Mouse (Mus musculus) testis, postnatal 14 days (tissue): ENCODE results near the gene Gmppb.

Experiments
- DNase-seq: peaks from one replicate; pipeline ENCODE4 v3.0.0; 2021; ENCODE audit warnings: low spot score

The Gmppb gene

GRCm38 (mm10) chr9:108051184-108051930, 2.3 kb downstream of the Gmppb start:
- no peak for DNase-seq

- DNase-seq = no peak
These were observed 2.8 kb downstream of the Gmppb start for GRCm38 (mm10) chr9:108051931-108052220.

DNA sequence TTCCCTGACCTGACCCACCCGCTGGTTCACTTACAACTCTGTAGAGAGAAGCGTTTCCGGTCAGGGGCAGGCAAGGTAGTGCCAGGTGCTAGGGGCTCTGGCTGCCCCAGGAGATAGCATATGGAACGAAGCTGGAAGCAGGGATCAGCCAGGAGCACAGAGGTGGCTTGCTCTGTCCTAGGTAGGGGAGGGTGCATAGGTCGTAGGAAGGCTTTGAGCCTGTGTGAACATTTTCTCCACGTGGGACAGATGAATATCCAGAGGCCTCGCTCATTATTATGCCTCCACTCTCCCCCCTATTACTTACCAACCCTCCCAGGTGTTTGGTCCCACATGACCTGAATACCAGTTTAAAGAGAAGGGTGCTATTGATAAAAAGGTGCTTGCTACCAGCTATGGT, 3.4 kb downstream of the Gmppb start:
- no peak for DNase-seq

- DNase-seq = peak; percentile 83
These were observed 4.0 kb downstream of the Gmppb start, which contains the start of gene Amigo3 for GRCm38 (mm10) chr9:108052885-108053664. Amigo3 (plus strand) TSS chr9:108053159.

- peak; percentile 11 for DNase-seq
These were observed 4.7 kb downstream of the Gmppb start for GRCm38 (mm10) chr9:108053665-108054225.

GRCm38 (mm10) chr9:108054331-108055040, 5.4 kb downstream of the Gmppb start:
- peak; percentile 6 for DNase-seq

- DNase-seq = peak; percentile 3
These were observed 6.0 kb downstream of the Gmppb start for GRCm38 (mm10) chr9:108055061-108055460.

- DNase-seq = no peak
These were observed 6.7 kb downstream of the Gmppb start for GRCm38 (mm10) chr9:108055661-108056237.

DNA sequence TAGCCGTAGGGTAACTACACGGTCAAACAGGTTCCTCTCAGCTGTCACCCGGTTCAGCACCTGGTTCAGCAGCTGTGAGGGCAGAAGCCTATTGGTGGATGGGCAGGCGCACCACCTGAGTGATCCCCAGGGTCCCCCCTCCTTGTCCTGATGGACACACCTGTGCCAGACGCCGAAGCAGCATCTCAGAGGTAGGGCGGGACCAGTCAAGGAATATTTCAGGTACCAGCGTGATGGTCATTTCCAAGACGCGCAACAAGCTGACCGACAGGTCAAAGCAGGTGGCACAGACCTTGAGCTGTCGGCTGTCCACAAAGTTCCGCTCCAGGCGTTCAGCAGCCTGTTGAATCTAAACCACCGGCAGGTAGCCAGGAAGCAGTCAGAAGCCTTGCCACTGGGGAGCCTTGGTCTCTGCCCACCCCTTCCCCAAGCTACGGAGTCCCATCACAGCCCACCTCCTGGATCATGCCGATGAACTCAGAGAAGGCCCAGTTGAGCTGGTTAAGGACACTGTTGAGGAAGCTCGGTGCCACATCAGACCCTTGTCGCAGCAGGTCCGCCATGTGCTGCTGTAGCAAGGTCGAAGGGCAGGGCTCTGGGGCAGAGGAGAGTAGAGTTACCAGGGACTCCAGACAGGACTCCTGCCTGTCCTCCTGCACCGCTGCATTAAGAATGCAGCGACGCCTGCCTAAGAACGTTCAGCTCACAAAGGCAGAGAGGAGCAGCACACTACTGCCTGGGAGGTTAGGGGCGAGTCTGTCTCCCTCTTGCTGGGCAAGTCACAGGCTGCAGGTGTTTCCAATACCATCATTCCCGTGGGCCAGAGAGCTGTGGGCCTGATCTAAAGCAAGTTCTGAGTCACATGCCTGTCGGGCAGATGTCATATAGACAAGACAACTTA, 7.6 kb downstream of the Gmppb start:
- no peak for DNase-seq

GRCm38 (mm10) chr9:108057262-108057562, 8.2 kb downstream of the Gmppb start:
- no peak for DNase-seq

DNA sequence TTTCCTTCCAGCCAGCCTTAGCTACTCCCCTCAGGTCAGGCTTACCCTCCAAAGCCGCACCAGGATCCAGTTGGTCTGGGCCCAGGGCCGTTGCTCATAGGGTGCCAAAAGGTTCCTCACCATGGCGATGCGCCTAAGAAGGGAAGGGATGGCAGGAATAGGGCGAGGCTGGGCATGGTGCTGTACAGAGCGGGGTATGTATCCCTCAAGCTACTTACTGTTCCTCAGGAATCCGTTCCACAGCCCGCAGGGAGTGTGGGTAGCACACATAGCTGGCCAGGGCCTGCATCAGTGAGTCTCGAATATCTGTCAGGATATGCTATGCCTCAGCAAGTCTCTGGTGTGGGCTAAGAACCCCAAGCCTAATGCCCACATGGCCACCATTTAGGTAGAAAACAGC, 9.2 kb downstream of the Gmppb start:
- DNase-seq = no peak

GRCm38 (mm10) chr9:108062142-108062541, 13.1 kb downstream of the Gmppb start:
- DNase-seq = no peak

GRCm38 (mm10) chr9:108063361-108063760, 14.3 kb downstream of the Gmppb start:
- no peak for DNase-seq

- no peak for DNase-seq
These were observed 16.5 kb downstream of the Gmppb start for GRCm38 (mm10) chr9:108065491-108066011.

GRCm38 (mm10) chr9:108067199-108067598, 18.2 kb downstream of the Gmppb start:
- DNase-seq = no peak

GRCm38 (mm10) chr9:108067900-108068299, 18.9 kb downstream of the Gmppb start:
- peak; percentile 67 for DNase-seq

DNA sequence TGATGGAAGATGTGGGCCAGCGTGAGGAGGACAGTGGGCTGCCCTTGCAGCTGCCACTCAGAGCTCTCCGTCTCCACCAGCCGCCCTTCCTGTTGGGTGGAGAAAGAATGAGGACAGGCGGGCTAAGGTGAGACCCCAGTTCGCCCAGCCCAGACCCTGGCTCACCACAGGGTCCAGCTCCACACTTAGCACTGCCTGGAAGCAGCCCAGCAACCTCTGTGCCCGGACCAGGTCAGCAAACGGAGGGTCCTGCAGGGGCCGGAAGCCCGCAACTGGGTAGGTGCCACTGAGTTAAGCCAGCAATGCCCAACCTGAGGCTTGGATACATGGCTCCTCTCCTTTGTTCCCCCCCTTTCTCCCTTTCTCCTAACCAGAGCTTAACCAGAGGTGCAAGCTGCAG, 20.0 kb downstream of the Gmppb start:
- DNase-seq = no peak

- DNase-seq = no peak
These were observed 20.5 kb downstream of the Gmppb start for GRCm38 (mm10) chr9:108069529-108069928.

- DNase-seq = no peak
These were observed 22.8 kb downstream of the Gmppb start for GRCm38 (mm10) chr9:108071801-108072200.

DNA sequence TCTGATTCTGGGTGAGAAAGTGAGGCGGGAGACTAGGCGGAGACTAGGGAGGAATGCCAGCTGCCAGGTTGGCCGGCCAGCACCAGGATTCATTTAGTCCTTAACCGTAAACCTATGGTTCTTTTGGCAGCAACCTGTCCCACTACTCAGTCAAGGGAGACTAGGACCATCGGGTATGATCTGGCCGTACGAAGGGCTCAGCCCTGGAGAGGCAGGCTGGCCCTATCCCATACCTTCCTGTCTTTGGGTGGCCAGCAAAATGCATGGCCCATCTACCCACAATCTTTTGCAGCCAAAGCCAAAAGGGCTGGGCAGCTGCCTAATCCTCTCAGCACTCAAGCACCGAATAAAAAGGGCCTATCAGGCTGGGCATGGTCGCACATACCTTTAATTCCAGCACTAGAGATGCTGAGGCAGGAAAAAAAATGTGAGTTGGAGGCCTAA, 23.5 kb downstream of the Gmppb start:
- no peak for DNase-seq
